Mouse (Mus musculus): ENCODE measurements around the gene Ddx11. TPM values are rescaled to one million over a fixed set of nuclear protein-coding genes. Genes with fewer than 3 reads are reported as not detected.

Ddx11 gene
- polyA plus RNA-seq, 1 experiment from 2014 or later, result 24.1 TPM

- no peaks in the 10 kb centered on the region for H3K9me3 ChIP-seq (ENCODE audit: control insufficient read depth, low read length)
- DNase-seq (ENCODE audit: low spot score) (no peak), ATAC-seq (replicated peaks; ENCODE audit: low FRiP score) (no peak)
- peaks cover 11% of the 10 kb centered on the region for H3K4me1 ChIP-seq (replicated peaks; ENCODE audit: control insufficient read depth, insufficient read depth, low read length)
- H3K27me3 ChIP-seq (replicated peaks; ENCODE audit: control insufficient read depth, insufficient read depth, low read length), result no peaks in the 10 kb centered on the region
- no peak overlapping the region for H3K9ac ChIP-seq (ENCODE audit: low read depth, low read length)
- no peak overlapping the region for H3K27ac ChIP-seq (ENCODE audit: low read depth, low read length)
- WGBS, result 72% methylated on average over 8 of the region's 8 CpGs
- no peaks in the 10 kb centered on the region for H3K36me3 ChIP-seq (ENCODE audit: control insufficient read depth, insufficient read depth, low read length)
- H3K4me2 ChIP-seq, result no peak overlapping the region
- no peak overlapping the region for H3K4me3 ChIP-seq (ENCODE audit: low read depth, low read length)
Measured at GRCm38 (mm10) chr17:66107466-66107865, 15.9 kb upstream of the Ddx11 start.

- Histone ChIP-seq H3K4me2 (no peak overlapping the region), H3K9ac (ENCODE audit: low read depth, low read length) (no peak overlapping the region), H3K4me3 (ENCODE audit: low read depth, low read length) (no peak overlapping the region), H3K36me3 (ENCODE audit: control insufficient read depth, insufficient read depth, low read length) (no peaks in the 10 kb centered on the region), H3K4me1 (replicated peaks; ENCODE audit: control insufficient read depth, insufficient read depth, low read length) (peaks cover 16% of the 10 kb centered on the region), H3K9me3 (ENCODE audit: control insufficient read depth, low read length) (no peaks in the 10 kb centered on the region), H3K27ac (ENCODE audit: low read depth, low read length) (no peak overlapping the region), H3K27me3 (replicated peaks; ENCODE audit: control insufficient read depth, insufficient read depth, low read length) (no peaks in the 10 kb centered on the region)
- 80% methylated on average over 4 of the region's 4 CpGs for WGBS
- ATAC-seq (replicated peaks; ENCODE audit: low FRiP score) (no peak), DNase-seq (ENCODE audit: low spot score) (no peak)
Measured at GRCm38 (mm10) chr17:66108198-66108597, 15.1 kb upstream of the Ddx11 start.

GRCm38 (mm10) chr17:66110746-66111145, 12.6 kb upstream of the Ddx11 start:
- ATAC-seq (replicated peaks; ENCODE audit: low FRiP score), result peak; percentile 23; the same call in 1 of the 2 replicates
- Histone ChIP-seq H3K4me2 (peak overlapping the region; percentile 84), H3K4me3 (ENCODE audit: low read depth, low read length) (peak overlapping the region; percentile 73), H3K27me3 (replicated peaks; ENCODE audit: control insufficient read depth, insufficient read depth, low read length) (no peaks in the 10 kb centered on the region), H3K4me1 (replicated peaks; ENCODE audit: control insufficient read depth, insufficient read depth, low read length) (peaks cover 16% of the 10 kb centered on the region), H3K36me3 (ENCODE audit: control insufficient read depth, insufficient read depth, low read length) (peaks cover 13% of the 10 kb centered on the region; the same call in 1 of the 2 replicates), H3K27ac (ENCODE audit: low read depth, low read length) (peak overlapping the region; percentile 41; the same call in 1 of the 2 replicates), H3K9me3 (ENCODE audit: control insufficient read depth, low read length) (no peaks in the 10 kb centered on the region), H3K9ac (ENCODE audit: low read depth, low read length) (peak overlapping the region; percentile 55)
- DNase-seq (ENCODE audit: low spot score), result no peak
- WGBS, result 33% methylated on average over 6 of the region's 6 CpGs

- peak within 1 kb of the TSS; percentile 64 for H3K27ac ChIP-seq (ENCODE audit: low read depth, low read length)
- H3K9ac ChIP-seq (ENCODE audit: low read depth, low read length), result peak within 1 kb of the TSS; percentile 66
- peak within 1 kb of the TSS; percentile 73 for H3K4me3 ChIP-seq (ENCODE audit: low read depth, low read length)
- peak within 1 kb of the TSS; percentile 84 for H3K4me2 ChIP-seq
- peaks cover 20% of the 10 kb centered on the region; the same call in 1 of the 2 replicates for H3K36me3 ChIP-seq (ENCODE audit: control insufficient read depth, insufficient read depth, low read length)
- H3K27me3 ChIP-seq (replicated peaks; ENCODE audit: control insufficient read depth, insufficient read depth, low read length), result no peaks in the 10 kb centered on the region
- ATAC-seq (replicated peaks; ENCODE audit: low FRiP score) (peak; percentile 98), DNase-seq (ENCODE audit: low spot score) (peak; percentile 95)
- under 1% methylated on average over 38 of the region's 41 CpGs for WGBS
- H3K4me1 ChIP-seq (replicated peaks; ENCODE audit: control insufficient read depth, insufficient read depth, low read length), result peaks cover 16% of the 10 kb centered on the region
- no peaks in the 10 kb centered on the region for H3K9me3 ChIP-seq (ENCODE audit: control insufficient read depth, low read length)
Measured at GRCm38 (mm10) chr17:66111402-66111959, 11.8 kb upstream of the Ddx11 start, which contains the start of gene Washc1. Washc1 (plus strand) TSS chr17:66111545.

GRCm38 (mm10) chr17:66112166-66112565, 11.2 kb upstream of the Ddx11 start:
- Histone ChIP-seq H3K4me2 (peak overlapping the region; percentile 84), H3K9me3 (ENCODE audit: control insufficient read depth, low read length) (no peaks in the 10 kb centered on the region), H3K4me1 (replicated peaks; ENCODE audit: control insufficient read depth, insufficient read depth, low read length) (peaks cover 16% of the 10 kb centered on the region), H3K27me3 (replicated peaks; ENCODE audit: control insufficient read depth, insufficient read depth, low read length) (no peaks in the 10 kb centered on the region), H3K9ac (ENCODE audit: low read depth, low read length) (peak overlapping the region; percentile 66), H3K36me3 (ENCODE audit: control insufficient read depth, insufficient read depth, low read length) (peaks cover 25% of the 10 kb centered on the region; the same call in 1 of the 2 replicates), H3K27ac (ENCODE audit: low read depth, low read length) (peak overlapping the region; percentile 64; the same call in 1 of the 2 replicates), H3K4me3 (ENCODE audit: low read depth, low read length) (peak overlapping the region; percentile 73)
- 43% methylated on average over 4 of the region's 4 CpGs for WGBS
- no peak for DNase-seq (ENCODE audit: low spot score)
- no peak for ATAC-seq (replicated peaks; ENCODE audit: low FRiP score)

- H3K4me3 ChIP-seq (ENCODE audit: low read depth, low read length), result no peak overlapping the region
- H3K9me3 ChIP-seq (ENCODE audit: control insufficient read depth, low read length), result no peaks in the 10 kb centered on the region
- H3K27me3 ChIP-seq (replicated peaks; ENCODE audit: control insufficient read depth, insufficient read depth, low read length), result no peaks in the 10 kb centered on the region
- no peak for ATAC-seq (replicated peaks; ENCODE audit: low FRiP score)
- H3K4me2 ChIP-seq, result no peak overlapping the region
- H3K36me3 ChIP-seq (ENCODE audit: control insufficient read depth, insufficient read depth, low read length), result peaks cover 38% of the 10 kb centered on the region
- H3K27ac ChIP-seq (ENCODE audit: low read depth, low read length), result no peak overlapping the region
- WGBS, result 92% methylated on average over 8 of the region's 8 CpGs
- no peak overlapping the region for H3K9ac ChIP-seq (ENCODE audit: low read depth, low read length)
- H3K4me1 ChIP-seq (replicated peaks; ENCODE audit: control insufficient read depth, insufficient read depth, low read length), result no peaks in the 10 kb centered on the region
- no peak for DNase-seq (ENCODE audit: low spot score)
Measured at GRCm38 (mm10) chr17:66118991-66119390, 4.3 kb upstream of the Ddx11 start.

GRCm38 (mm10) chr17:66120701-66121100, 2.6 kb upstream of the Ddx11 start:
- H3K9me3 ChIP-seq (ENCODE audit: control insufficient read depth, low read length), result no peaks in the 10 kb centered on the region
- H3K36me3 ChIP-seq (ENCODE audit: control insufficient read depth, insufficient read depth, low read length), result peaks cover 28% of the 10 kb centered on the region
- ATAC-seq (replicated peaks; ENCODE audit: low FRiP score), result no peak
- no peak overlapping the region for H3K9ac ChIP-seq (ENCODE audit: low read depth, low read length)
- no peak for DNase-seq (ENCODE audit: low spot score)
- H3K27me3 ChIP-seq (replicated peaks; ENCODE audit: control insufficient read depth, insufficient read depth, low read length), result no peaks in the 10 kb centered on the region
- no peak overlapping the region for H3K4me3 ChIP-seq (ENCODE audit: low read depth, low read length)
- 85% methylated on average over 1 of the region's 1 CpGs for WGBS
- H3K4me2 ChIP-seq, result no peak overlapping the region
- H3K27ac ChIP-seq (ENCODE audit: low read depth, low read length), result no peak overlapping the region
- H3K4me1 ChIP-seq (replicated peaks; ENCODE audit: control insufficient read depth, insufficient read depth, low read length), result 0 out of 2 replicates have a peak, but pooled peaks cover 9% of the 10 kb centered on the region

GRCm38 (mm10) chr17:66123816-66124610, 693 bp downstream of the Ddx11 start:
- Histone ChIP-seq H3K27ac (ENCODE audit: low read depth, low read length) (peak overlapping the region; percentile 93), H3K27me3 (replicated peaks; ENCODE audit: control insufficient read depth, insufficient read depth, low read length) (no peaks in the 10 kb centered on the region), H3K9me3 (ENCODE audit: control insufficient read depth, low read length) (no peaks in the 10 kb centered on the region), H3K4me1 (replicated peaks; ENCODE audit: control insufficient read depth, insufficient read depth, low read length) (0 out of 2 replicates have a peak, but pooled peaks cover 9% of the 10 kb centered on the region), H3K4me2 (peak overlapping the region; percentile 79), H3K9ac (ENCODE audit: low read depth, low read length) (peak overlapping the region; percentile 85), H3K4me3 (ENCODE audit: low read depth, low read length) (peak overlapping the region; percentile 77), H3K36me3 (ENCODE audit: control insufficient read depth, insufficient read depth, low read length) (peaks cover 23% of the 10 kb centered on the region)
- 1% methylated on average over 20 of the region's 20 CpGs for WGBS
- DNase-seq (ENCODE audit: low spot score) (peak; percentile 38), ATAC-seq (replicated peaks; ENCODE audit: low FRiP score) (peak; percentile 32)
